Mouse (Mus musculus) lung, postnatal 0 days (tissue): ENCODE results near the gene Clnk. TPM values are rescaled to one million over a fixed set of nuclear protein-coding genes. Genes with fewer than 3 reads are reported as not detected.

Experiments
- ATAC-seq: fragments of 200-750 bp; cut with Nextera tagmentation; 2 replicates; pipeline ENCODE4 v1.8.0; 2017; ENCODE audit warnings: moderate library complexity
- DNase-seq: peaks from one replicate; pipeline ENCODE4 v3.0.0-alpha.2; 2016; ENCODE audit warnings: low spot score
- H3K27ac ChIP-seq: fragments of 300-500 bp; sonication (generic); 2 replicates; pipeline ENCODE4 v1.5.1; 2014; ENCODE audit warnings: antibody characterized with exemption, mild to moderate bottlenecking, low read length, mixed read lengths
- H3K27me3 ChIP-seq: fragments of 300-500 bp; sonication (generic); replicated peaks from 2 replicates; pipeline ENCODE4 v1.6.1; 2014; ENCODE audit warnings: low read length, mixed read lengths; ENCODE audit not compliant: insufficient read depth
- H3K36me3 ChIP-seq: fragments of 300-500 bp; sonication (generic); 2 replicates; pipeline ENCODE4 v1.6.1; 2014; ENCODE audit warnings: low read length, mixed read lengths; ENCODE audit not compliant: insufficient read depth
- H3K4me1 ChIP-seq: fragments of 300-500 bp; sonication (generic); 2 replicates; pipeline ENCODE4 v1.6.1; 2014; ENCODE audit warnings: antibody characterized with exemption, low read depth, low read length, mixed read lengths; ENCODE audit not compliant: insufficient read depth
- H3K4me2 ChIP-seq: fragments of 300-500 bp; sonication (generic); replicated peaks from 2 replicates; pipeline ENCODE4 v1.6.1; 2014; ENCODE audit warnings: low read depth, mild to moderate bottlenecking, low read length, moderate library complexity, mixed read lengths
- H3K4me3 ChIP-seq: fragments of 300-500 bp; sonication (generic); 2 replicates; pipeline ENCODE4 v1.5.1; 2014; ENCODE audit warnings: low read depth, low read length
- H3K9ac ChIP-seq: fragments of 300-500 bp; sonication (generic); replicated peaks from 2 replicates; pipeline ENCODE4 v1.6.1; 2014; ENCODE audit warnings: low read depth, mild to moderate bottlenecking
- H3K9me3 ChIP-seq: fragments of 300-500 bp; sonication (generic); 2 replicates; pipeline ENCODE4 v1.6.1; 2016; ENCODE audit warnings: low read length, mixed read lengths
- CTCF ChIP-seq: IDR thresholded peaks from 2 replicates; pipeline ENCODE4 v1.5.1; 2016; ENCODE audit warnings: antibody characterized with exemption, mild to moderate bottlenecking
- EP300 ChIP-seq: IDR thresholded peaks from 2 replicates; pipeline ENCODE4 v1.6.1; 2016; ENCODE audit warnings: antibody characterized with exemption, mild to moderate bottlenecking, control low read depth
- WGBS: fragments of 180-500 bp; shearing (Covaris S2); extraction: QIAGEN DNeasy Blood & Tissue Kit; methylation state at CpG from one replicate; pipeline ENCODE4 v1.1.7; 2014; 5-methylcytosine and 5-hydroxymethylcytosine counted together
- polyA plus RNA-seq: library from polyadenylated mRNA; unstranded; fragments of >200 nt; fragmentation: Nextera tagmentation; extraction: Ambion mirVana; gene quantifications from 2 replicates; pipeline ENCODE4 v1.2.1, GENCODE M21; 2015

Gene Clnk
- polyA plus RNA-seq: 0.07 TPM in 1 of 2 replicates, not detected in the other

GRCm38 (mm10) chr5:38876622-38877021 lies at the start of gene Clnk:
TSS of gene Clnk (minus strand) at chr5:38876812.
- Histone ChIP-seq H3K4me1 (no peaks in the 10 kb centered on the region), H3K9ac (no peak within 1 kb of the TSS), H3K4me3 (no peak within 1 kb of the TSS), H3K27ac (no peak within 1 kb of the TSS), H3K27me3 (no peaks in the 10 kb centered on the region), H3K4me2 (no peak within 1 kb of the TSS), H3K36me3 (no peaks in the 10 kb centered on the region), H3K9me3 (no peaks in the 10 kb centered on the region)
- ATAC-seq (no peak), DNase-seq (no peak)
- TF ChIP-seq EP300 (no peak), CTCF (no peak)
- 81% methylated on average over 11 of the region's 11 CpGs for WGBS

- Histone ChIP-seq H3K27ac (no peak overlapping the region), H3K36me3 (no peaks in the 10 kb centered on the region), H3K4me1 (no peaks in the 10 kb centered on the region), H3K4me2 (no peak overlapping the region), H3K4me3 (no peak overlapping the region), H3K9ac (no peak overlapping the region), H3K9me3 (no peaks in the 10 kb centered on the region), H3K27me3 (no peaks in the 10 kb centered on the region)
- ATAC-seq: no peak
- no peak for TF ChIP-seq CTCF
- TF ChIP-seq EP300: no peak
- 23% methylated on average over 3 of the region's 3 CpGs for WGBS
- no peak for DNase-seq
These were observed 28.7 kb upstream of the Clnk start for GRCm38 (mm10) chr5:38905271-38905670.

GRCm38 (mm10) chr5:38904528-38905044 lies 28.0 kb upstream of the Clnk start:
- peak; percentile 83 for TF ChIP-seq EP300
- TF ChIP-seq CTCF: no peak
- Histone ChIP-seq H3K4me1 (no peaks in the 10 kb centered on the region), H3K9me3 (no peaks in the 10 kb centered on the region), H3K36me3 (no peaks in the 10 kb centered on the region), H3K27me3 (no peaks in the 10 kb centered on the region), H3K4me3 (no peak overlapping the region), H3K4me2 (no peak overlapping the region), H3K27ac (no peak overlapping the region), H3K9ac (no peak overlapping the region)
- peak; percentile 68 for ATAC-seq
- WGBS: 68% methylated on average over 3 of the region's 3 CpGs
- DNase-seq: peak; percentile 79

- no peak for TF ChIP-seq CTCF
- no peak for TF ChIP-seq EP300
- no peak for DNase-seq
These were observed 26.3 kb upstream of the Clnk start for GRCm38 (mm10) chr5:38902889-38903288.

GRCm38 (mm10) chr5:38899051-38899450 lies 22.4 kb upstream of the Clnk start:
- H3K27me3 ChIP-seq: no peaks in the 10 kb centered on the region
- no peaks in the 10 kb centered on the region for H3K36me3 ChIP-seq
- TF ChIP-seq CTCF (no peak), EP300 (no peak)
- H3K9me3 ChIP-seq: no peaks in the 10 kb centered on the region
- DNase-seq (peak; percentile 56), ATAC-seq (peak; percentile 68)
- no peaks in the 10 kb centered on the region for H3K4me1 ChIP-seq
- H3K9ac ChIP-seq: no peak overlapping the region
- WGBS: 51% methylated on average over 2 of the region's 2 CpGs
- no peak overlapping the region for H3K4me3 ChIP-seq
- H3K4me2 ChIP-seq: no peak overlapping the region
- no peak overlapping the region for H3K27ac ChIP-seq

More at GRCm38 (mm10) chr5:38902889-38903288, 26.3 kb upstream of the Clnk start:
- H3K4me1 ChIP-seq: no peaks in the 10 kb centered on the region
- no peaks in the 10 kb centered on the region for H3K27me3 ChIP-seq
- no peaks in the 10 kb centered on the region for H3K9me3 ChIP-seq
- H3K9ac ChIP-seq: no peak overlapping the region
- H3K27ac ChIP-seq: no peak overlapping the region
- H3K36me3 ChIP-seq: no peaks in the 10 kb centered on the region
- no peak overlapping the region for H3K4me3 ChIP-seq
- H3K4me2 ChIP-seq: no peak overlapping the region
- no peak for ATAC-seq
- 65% methylated on average over 3 of the region's 3 CpGs for WGBS

GRCm38 (mm10) chr5:38888646-38889045 lies 12.0 kb upstream of the Clnk start:
- TF ChIP-seq CTCF (no peak), EP300 (no peak)
- Histone ChIP-seq H3K36me3 (no peaks in the 10 kb centered on the region), H3K4me1 (no peaks in the 10 kb centered on the region), H3K4me2 (no peak overlapping the region), H3K27me3 (no peaks in the 10 kb centered on the region), H3K9me3 (no peaks in the 10 kb centered on the region), H3K27ac (no peak overlapping the region), H3K4me3 (no peak overlapping the region), H3K9ac (no peak overlapping the region)
- ATAC-seq (no peak), DNase-seq (no peak)
- 77% methylated on average over 1 of the region's 1 CpGs for WGBS
